Mouse (Mus musculus) mouse embryonic stem cell (cell line): Measurements from ENCODE around the gene Tifab.
"Not testable (repeated sequence)": the region's sequence is repeated elsewhere in the genome, so short reads cannot be mapped to it uniquely, and the experiment has no call there.

Source experiments
- in situ Hi-C, 2 experiments: fragments of 300-500 bp; cut with MboI; formaldehyde crosslinking; loops; 1 replicate in 1 of 2; 3 replicates in 1 of 2; pipeline ENCODE4 v1.14.3; 2019 to 2020; ENCODE audit warnings: low sequenced_read_pairs in 2 of 2, low pct_unique_long_range_greater_than_20kb in 1 of 2, mixed read lengths in 1 of 2; ENCODE audit not compliant: unreplicated experiment in 1 of 2

Tifab gene

DNA sequence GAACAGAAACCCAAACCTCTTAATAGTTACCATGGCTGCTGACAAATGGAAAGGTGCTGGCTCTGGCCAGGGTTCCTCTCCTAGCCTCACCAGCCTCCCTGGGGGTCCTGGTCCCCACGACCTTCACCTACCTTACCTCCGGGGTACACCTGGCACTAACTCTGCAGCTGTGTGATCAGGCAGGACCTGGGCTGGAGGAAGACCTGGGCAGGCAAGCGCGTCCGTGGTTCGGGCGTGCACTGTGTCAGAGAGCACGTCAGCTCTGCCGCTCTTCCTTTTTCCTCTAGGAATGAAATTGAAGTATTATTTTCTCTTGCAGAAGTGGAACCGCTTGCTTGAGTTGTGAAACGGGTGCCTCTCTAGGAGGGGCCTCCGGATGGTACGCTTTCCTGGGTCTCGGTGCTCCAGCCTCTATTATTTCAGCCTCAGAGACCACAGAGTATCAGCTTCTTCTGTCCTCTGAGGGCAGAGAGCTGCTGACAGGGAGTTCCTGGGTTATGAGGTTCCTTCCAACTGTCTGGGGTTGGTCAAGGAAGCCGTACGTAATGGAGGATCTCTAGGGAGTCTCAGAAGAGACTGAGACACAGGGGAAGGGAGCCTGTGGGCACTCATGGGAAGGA, at the start of gene Tifab:
Gene Tifab (minus strand): TSS at position 470 of the 620 bp plus-strand sequence.
- in situ Hi-C loops: no loop called here

DNA sequence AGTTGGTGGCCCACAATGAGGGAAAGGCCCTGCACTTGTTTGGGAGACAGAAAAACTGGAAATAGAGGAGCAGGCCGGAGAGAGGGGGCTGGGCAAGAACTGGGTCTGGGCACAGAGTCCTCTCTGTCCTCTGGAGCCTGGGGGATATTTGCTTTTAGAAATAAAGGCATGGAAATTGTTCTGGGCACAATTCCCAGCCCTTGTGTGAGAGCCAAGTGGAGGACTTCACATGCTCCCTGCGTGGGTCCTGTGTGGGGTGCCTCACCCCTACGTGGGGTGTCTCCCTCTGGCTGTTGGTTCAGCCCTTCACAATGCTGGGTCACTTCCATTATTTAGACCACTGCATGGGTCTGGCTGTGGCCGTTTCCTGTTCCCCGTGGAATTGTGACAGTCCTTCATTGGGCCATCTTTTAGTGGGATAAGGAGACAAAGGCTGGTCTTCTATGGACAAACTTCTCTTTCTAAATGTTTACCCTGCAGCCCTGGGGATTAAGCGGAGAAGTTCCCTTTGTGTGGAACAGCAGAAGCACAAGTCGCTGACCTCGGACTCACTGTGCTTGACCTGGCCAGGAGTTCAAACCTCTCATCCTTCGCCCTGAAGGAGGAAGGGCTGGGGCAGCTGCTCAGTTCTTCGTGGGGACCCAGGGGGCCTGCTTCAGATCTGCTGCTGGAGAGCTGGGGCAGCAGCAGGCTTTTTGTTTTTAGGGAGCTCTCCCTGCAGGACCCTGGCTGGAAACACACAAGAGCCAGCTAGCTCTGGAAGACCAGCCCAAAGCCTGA, 47.7 kb upstream of the Tifab start:
- in situ Hi-C loops: no loop called here

DNA sequence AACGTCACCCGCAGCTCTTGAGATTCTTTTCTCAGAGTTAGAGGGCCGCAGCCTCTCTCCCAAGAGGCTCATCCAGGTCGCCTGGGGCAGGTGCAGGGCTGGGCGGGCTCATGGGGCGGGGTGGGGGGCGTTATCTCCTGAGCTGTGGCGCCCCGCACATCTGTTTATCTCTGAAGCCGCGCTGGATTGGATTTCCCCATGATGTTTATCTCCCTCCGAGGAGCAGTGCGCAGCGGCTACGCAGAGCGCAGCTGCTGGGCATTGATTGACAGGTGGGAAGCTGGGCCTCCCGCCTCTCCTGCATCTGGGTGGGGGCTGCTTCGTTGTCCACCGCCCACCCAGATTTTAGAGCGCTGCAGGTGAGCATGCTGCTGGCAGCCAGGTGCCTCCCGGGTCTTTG, 44.9 kb upstream of the Tifab start:
- in situ Hi-C loops: no loop called here

DNA sequence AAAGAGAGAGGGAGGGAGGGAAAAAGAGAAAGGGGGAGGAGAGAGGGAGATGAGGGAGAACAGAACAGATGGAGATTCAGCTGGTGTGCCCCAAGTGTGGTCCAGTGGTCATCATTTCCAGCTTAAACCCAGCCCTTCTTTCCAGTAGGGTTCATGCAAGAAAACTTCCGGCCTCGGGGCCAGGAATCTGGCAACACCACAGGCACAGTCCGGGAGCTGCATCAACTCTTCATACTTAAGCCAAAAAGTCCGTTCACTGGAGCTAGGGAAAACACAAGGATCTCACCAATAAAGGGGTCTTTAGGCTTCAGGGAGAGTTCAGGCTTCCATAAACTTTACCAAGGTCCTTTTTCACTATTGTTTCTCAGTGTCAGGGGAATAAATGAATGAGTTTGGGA, 44.2 kb upstream of the Tifab start:
- in situ Hi-C loops: no loop called here

DNA sequence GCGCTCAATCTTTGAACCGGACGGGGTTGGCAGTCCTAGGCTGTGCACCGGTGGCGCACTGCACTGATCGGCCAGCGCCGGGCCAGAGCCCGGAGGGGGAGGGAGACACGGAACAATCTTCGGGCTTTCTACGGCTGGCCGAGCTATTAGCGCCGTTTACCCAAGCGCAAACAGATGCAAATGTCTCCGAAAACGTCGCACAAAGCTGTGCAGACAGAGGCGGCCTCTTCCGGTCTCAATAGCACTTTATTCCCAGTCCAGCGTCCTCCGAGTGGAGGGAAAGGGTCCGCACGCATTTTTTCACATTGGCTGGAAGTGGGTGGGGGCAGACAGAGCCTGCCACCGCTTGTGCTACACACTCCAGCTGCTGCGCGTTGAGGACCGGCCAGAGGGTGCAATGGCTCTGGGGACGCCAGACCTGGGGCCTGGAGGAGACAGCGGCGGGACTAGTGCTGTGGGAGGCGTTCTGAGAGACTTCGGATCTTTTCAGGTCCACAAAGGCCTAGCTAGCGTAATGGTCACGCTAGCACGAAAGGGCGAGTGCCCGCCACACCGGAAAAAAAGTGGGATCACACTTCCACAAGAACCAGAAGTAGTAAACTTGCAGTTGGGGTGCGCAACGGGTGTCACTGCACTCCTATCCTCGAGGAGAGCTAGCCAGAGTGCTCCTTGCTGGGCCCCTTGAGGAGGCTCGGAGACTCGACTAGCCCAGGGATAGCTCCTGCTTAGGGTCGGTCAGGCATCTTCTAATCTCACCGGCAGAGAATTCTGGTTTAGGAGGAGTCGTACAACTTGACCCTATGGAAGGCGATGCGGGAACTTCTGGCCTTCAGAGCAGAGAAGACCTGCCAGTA, 43.5 kb upstream of the Tifab start:
- in situ Hi-C loops: no loop called here

DNA sequence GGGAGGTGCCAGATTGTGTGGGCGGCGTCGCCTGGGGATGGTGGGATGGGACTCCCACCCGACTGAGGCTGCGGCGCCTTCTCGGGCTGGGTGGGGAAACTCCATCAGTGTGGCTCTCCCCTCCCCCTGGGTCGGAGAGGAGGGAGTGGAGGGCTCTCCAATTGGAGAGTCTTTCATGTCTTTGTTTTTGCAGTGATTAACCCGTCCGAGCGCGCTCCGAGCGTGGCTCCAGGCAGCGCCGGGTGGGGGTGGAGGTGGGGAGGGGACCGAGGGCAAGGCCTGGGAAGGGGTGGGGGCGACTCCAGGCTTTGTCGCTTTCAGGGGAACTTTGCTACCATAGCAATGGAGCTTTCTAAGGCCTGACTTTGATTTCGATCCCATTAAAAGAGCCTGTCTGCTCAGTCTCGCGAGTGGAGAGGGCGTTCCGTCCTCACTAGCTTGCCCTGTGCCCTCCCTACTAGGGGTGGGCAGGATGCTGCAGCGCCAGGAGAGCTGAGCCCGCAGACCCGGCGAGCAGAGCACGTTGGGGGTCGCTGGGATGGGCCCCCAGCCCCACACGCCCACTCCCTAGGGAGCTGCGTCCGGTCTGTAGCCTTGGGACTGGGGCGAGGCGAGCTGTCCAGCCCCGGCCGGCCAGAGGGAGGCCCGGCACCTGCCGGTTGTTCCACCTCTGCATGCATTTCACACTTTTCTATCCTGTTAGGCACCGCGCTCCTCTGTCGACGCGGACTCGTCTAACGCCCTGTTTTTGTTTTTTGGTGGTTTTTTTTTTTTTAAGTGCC, 42.6 kb upstream of the Tifab start:
- in situ Hi-C loops: no loop called here

DNA sequence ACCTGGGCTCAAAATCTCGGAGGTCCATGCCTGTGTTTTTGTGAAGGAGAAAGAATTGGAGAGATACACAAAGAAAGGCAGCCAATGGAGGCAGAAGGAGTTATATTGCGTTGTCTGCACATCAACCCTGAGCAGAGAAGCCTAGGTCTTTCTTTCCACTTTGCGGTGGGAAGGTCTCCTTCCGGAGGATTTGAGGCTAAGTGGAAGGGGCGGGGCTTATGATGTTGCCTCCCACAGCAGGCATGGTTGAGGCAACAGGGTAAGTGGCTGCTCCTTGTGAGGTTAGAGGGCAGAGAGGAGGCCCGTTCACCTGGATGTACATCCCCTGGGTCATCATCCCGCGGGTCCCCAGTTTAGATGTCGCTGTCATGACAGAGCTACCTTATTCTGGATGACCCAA, 40.6 kb upstream of the Tifab start:
- in situ Hi-C loops: no loop called here

DNA sequence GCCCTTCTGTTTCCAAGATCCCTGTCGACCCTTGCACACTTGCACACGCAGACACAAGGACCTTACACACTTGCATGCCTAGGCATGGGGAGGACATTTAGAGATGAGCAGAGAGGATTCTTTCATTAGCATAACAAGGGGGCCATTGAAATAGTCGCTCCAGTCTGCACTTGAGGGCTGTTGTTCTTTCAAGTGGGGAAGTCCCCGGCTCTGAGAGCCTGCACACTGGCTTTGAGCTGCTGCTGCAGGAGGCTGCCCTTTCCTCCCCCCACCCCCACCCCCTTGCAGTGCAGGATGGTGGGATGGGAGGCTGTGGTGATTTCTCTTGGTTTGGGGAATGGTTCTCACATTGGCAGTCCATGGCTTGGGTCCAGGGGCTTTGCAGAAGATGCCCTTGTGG, 37.4 kb upstream of the Tifab start:
- in situ Hi-C loops: no loop called here

DNA sequence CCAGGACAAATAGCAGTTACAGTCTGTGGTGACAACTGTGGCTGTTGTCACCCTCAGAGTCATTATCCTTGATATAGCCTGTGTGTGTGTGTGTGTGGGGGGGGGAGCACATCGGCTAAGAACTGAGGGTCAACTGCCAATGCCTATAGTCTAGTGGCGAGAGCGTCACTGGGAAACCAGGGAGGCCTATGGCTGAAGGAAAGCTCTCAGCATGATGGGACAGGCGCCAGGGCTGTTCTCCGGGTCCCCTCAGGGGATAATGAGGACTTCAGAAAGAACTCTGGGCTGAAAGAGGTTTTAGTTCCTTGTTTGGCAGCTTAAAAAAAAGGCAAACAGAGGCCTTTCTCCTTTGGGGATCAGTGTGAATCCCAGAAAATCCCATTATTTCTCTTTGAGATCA, 35.9 kb upstream of the Tifab start:
- in situ Hi-C loops: no loop called here

DNA sequence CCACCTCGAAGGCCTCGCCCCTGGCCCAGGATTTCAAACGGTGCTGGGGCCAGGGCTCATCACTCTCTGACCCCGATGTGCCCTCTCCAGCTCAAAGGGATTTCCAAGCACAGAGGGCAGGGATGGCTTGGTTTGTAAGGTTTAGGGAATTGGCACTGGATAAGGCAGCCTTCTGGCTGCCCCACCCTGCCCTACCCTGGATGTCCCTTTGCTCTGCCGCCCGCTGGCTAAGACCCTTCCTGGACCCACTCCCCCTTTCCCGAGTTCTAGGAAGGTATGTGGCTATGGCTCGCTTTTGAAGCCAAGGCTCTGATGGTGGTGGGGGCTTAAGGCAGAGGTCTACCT, 30.4 kb upstream of the Tifab start:
- in situ Hi-C loops: loop anchor here in 1 of 2 experiments (10.0 kb wide), 1 partner anchor 226 kb away; the partner anchor contains the start of gene Slc25a48

DNA sequence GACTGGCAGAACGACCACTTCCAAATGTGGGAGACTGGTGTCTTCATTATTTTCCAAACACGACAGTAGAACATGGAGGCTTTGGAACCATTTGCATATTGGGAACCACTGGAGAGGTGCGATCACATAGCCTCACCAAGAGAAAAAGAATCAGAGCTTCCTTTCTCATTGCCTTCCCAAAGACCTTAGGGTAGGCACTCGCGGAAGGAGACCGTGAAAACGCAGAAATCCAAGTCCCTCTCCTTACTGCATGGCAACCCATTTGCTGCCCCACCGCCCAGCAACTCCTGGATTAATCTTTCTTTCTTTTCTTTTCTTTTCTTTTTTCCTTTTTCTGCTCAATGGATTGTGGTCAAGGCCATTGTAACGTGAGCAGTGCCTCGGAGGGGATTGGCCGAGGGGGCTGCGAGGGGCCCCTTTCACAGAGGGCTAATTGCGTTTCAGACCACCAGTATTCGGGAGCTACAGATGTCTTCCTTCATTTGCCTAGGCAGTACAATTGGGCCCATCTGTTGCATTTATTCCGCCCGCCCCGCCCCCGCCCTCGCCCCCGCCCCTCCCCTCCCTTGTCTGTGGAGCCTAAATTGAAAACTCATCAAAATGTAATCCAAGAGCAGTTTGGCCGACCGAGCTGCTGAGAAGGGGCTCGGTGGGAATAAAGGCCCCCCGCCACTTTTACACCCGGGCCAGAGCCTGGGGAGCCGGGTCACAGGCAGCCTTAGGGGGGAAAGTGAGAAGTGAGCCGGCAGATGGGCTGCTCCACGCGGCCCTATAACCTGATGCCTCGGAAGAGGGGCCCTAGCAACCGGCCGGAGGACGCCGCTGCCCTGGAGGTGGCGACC, 29.8 kb upstream of the Tifab start:
- in situ Hi-C loops: loop anchor here in 1 of 2 experiments (10.0 kb wide), 1 partner anchor 226 kb away; the partner anchor contains the start of gene Slc25a48

DNA sequence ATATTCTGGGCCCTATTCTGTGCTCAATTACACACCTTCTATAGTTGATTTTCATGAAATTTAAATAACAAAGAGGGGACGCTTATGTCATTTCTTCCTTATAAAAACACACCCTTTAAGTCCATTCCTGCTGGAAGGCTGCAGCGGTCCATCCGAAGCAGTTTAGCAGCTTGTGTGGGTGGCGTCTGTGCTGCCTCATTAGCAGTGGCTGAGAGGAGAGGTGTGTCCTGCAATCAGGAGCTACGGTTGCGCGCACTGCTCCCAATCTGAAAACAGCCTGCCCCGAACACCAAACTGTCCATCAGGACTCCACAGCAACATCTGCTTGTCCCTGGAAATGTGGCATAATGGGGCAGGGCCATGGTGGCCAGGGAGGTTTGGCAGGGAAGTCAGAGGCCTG, 20.8 kb upstream of the Tifab start:
- in situ Hi-C loops: no loop called here

DNA sequence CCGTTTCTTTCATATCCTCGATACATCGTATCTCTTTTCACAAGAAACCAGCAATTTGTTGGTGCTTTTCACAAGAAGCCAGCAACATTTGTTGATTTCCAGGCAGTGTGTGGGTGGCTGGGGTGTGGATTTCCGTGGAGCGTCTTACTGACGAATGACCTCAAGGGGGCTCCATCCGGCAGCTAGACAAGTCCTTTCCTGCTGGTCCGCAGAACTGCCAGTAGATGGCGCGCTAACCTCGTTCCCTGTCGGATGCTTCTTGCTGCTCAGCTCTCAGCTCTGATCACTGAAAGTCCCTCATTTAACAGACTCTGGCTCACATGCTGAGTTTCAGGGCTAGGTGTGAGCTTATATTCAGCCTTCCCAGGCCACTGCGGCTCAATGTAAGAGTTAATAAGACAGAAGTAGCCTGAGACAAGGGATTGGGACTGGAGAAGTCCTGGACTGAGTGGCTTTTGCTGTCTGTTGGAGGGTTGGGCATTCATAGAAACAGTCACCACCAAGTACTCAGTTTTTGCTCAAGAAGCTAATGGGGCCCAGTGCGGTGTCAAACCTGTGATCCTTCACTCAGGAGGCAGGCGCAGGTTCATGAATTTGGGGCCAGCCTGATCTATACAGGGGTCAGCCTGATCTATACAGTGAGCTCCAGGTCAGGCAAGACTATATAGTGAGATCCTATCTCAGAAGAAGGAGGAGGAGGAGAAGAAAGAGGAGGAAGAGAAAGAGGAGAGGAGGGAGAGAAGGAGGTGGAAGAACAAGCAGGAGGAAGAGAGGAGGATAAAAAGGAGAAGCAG, 19.0 kb upstream of the Tifab start:
- in situ Hi-C loops: no loop called here

DNA sequence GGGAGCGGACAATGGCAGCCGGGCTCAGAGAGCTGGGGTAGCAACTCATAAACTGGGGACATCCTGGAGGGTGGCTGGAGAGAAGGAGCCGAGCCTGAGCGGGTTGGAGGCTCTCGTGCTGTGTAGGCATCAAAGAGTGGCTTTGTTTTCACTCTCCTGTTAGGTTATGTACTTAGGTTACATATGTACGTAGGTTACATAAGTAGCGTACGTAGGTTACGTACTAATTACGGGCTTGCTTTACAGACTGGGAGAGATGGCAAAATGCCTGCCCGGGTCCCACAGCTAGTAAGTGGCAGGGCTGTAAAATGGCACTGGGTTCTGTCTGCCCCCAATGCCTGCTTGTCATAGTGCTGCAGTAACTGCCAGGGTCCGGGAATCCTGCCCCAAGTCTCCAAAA, 18.3 kb upstream of the Tifab start:
- in situ Hi-C loops: no loop called here

DNA sequence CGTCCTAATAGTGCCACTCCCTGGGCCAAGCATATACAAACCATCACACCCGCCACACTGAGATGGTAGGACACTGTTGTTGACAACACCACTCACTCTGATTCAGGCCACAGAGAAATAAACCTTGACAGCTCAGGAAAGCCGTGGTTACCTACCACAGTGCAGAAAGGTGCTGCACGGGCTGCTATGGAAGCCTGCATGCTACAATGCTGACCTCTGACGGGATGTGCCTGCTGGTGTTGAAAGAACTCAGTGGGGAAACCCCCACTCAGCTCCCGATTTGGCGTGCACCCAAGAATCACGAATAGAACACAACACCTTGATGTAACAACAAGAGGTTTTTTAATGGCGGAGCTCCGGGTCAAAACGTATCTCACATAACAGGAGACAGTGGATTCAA, 17.1 kb upstream of the Tifab start:
- in situ Hi-C loops: not testable (repeated sequence)

DNA sequence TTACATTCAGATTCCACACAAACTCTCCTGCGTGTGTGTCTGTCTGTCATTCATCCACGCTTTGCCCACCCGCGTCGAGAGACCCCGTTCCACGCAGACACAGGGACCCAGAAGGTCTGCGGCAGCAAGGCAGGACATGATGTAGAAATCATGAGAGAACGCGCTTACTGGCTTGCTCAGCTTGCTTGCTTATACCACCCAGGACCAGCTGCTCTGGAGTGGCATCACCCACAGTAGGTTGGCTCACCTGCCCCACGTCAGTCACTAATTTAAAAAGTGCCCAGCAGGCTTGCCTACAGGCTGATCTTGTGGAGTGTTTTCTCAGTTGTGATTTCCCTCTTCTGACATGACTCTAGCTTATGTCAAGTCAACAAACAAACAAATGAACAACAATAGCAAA, 15.5 kb upstream of the Tifab start:
- in situ Hi-C loops: not testable (repeated sequence)

DNA sequence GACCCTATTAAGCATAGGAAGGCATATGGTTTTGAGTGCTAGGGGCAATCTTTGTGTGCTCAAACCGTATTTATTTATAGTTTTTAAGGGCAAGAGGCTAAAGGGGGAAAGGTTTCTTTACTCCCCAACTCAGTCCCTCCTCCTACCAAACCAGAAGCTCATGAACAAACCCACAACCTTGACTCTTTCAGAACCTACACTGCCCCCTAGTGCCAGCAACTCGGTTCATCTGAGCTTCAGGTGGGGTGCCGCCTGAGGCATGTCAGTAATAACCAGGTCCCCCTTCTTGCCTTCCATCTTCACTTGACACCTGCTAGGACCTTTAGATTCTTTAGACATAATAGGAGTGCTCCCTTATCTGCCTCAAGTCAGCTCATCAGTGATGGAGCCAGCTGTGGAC, 12.5 kb upstream of the Tifab start:
- in situ Hi-C loops: no loop called here
